ENCODE assay signal across 8 mouse cellular contexts in genomic region chr11:119390271-119391231, GRCm38 (mm10). TPM values are rescaled to one million over a fixed set of nuclear protein-coding genes. Genes with fewer than 3 reads are reported as not detected.
DNase-seq lines count a peak whose midpoint lies in the region; ATAC-seq and TF ChIP-seq lines count a peak whose summit lies in the region.

No protein-coding gene starts in this region.

- TF ChIP-seq POLR2A in CH12.LX (IDR thresholded peaks at IDR 0.05; ENCODE audit: low read depth, low read length): peak; percentile 38

- peak overlapping the region; percentile 90 for H3K9ac ChIP-seq in CH12.LX (ENCODE audit: insufficient read depth, low read depth)
- peak overlapping the region; percentile 55 for H3K9ac ChIP-seq in forebrain, embryonic 16.5 days (replicated peaks; ENCODE audit: low read depth, low read length)
- H3K9ac ChIP-seq in neural tube, embryonic 12.5 days: peak overlapping the region; percentile 44
- H3K9ac ChIP-seq in stomach, postnatal 0 days (ENCODE audit: low read length): peak overlapping the region; percentile 79

- TF ChIP-seq RAD21 in CH12.LX (IDR thresholded peaks at IDR 0.05; ENCODE audit: low read depth, low read length): no peak; the same call in 1 of the 2 replicates

- 4% methylated on average over 53 of the region's 53 CpGs for WGBS in forebrain, embryonic 16.5 days
- 2% methylated on average over 53 of the region's 53 CpGs for WGBS in neural tube, embryonic 12.5 days
- 3% methylated on average over 53 of the region's 53 CpGs for WGBS in stomach, postnatal 0 days

- peak overlapping the region; percentile 67 to 85 (median 77) for H3K4me3 ChIP-seq in CH12.LX (replicated peaks in 1 of 3; ENCODE audit: low read depth in 2 of 3, low read length in 2 of 3, poor library complexity in 1 of 3)
- peak overlapping the region; percentile 51 for H3K4me3 ChIP-seq in forebrain, embryonic 16.5 days (replicated peaks; ENCODE audit: low read length)
- H3K4me3 ChIP-seq in neural tube, embryonic 12.5 days: peak overlapping the region; percentile 55
- H3K4me3 ChIP-seq in stomach, postnatal 0 days (ENCODE audit: low read depth, low read length): peak overlapping the region; percentile 77

- H3K4me1 ChIP-seq in CH12.LX (ENCODE audit: control insufficient read depth in 1 of 2, insufficient read depth in 2 of 2): peaks cover 18 to 36% of the 10 kb centered on the region in 2 experiments
- peaks cover 22% of the 10 kb centered on the region for H3K4me1 ChIP-seq in forebrain, embryonic 16.5 days (replicated peaks; ENCODE audit: control insufficient read depth, insufficient read depth, low read length)
- peaks cover 25% of the 10 kb centered on the region for H3K4me1 ChIP-seq in neural tube, embryonic 12.5 days
- H3K4me1 ChIP-seq in stomach, postnatal 0 days (replicated peaks; ENCODE audit: control insufficient read depth, insufficient read depth): no peaks in the 10 kb centered on the region; the same call in 1 of the 2 replicates

- peak overlapping the region; percentile 82 for H3K27ac ChIP-seq in CH12.LX (ENCODE audit: insufficient read depth, low read depth)
- H3K27ac ChIP-seq in forebrain, embryonic 16.5 days (ENCODE audit: low read length): no peak overlapping the region
- H3K27ac ChIP-seq in neural tube, embryonic 12.5 days: no peak overlapping the region
- H3K27ac ChIP-seq in stomach, postnatal 0 days (replicated peaks): peak overlapping the region; percentile 94

- in situ Hi-C loops in CH12.LX (cut with MboI; ENCODE audit: low pct_ligation_motif_present, low pct_unique_long_range_greater_than_20kb, low sequenced_read_pairs): no loop called here

- peak; percentile 37; the same call in 1 of the 2 replicates for TF ChIP-seq EP300 in CH12.LX (IDR thresholded peaks at IDR 0.05; ENCODE audit: low read length)
- no peak for TF ChIP-seq EP300 in stomach, postnatal 0 days (optimal IDR thresholded peaks at IDR 0.05)

- peak; percentile 45; the same call in 1 of the 2 replicates for ATAC-seq in forebrain, embryonic 16.5 days
- no peak for ATAC-seq in neural tube, embryonic 12.5 days (ENCODE audit: low FRiP score, low read depth)
- ATAC-seq in stomach, postnatal 0 days (ENCODE audit: low FRiP score, low TSS enrichment): peak; percentile 58

- H3K4me2 ChIP-seq in CH12.LX (ENCODE audit: insufficient read depth, low read depth, poor library complexity, severe bottlenecking): peak overlapping the region; percentile 39
- peak overlapping the region; percentile 84 for H3K4me2 ChIP-seq in forebrain, embryonic 16.5 days (ENCODE audit: low read length)
- peak overlapping the region; percentile 99 for H3K4me2 ChIP-seq in neural tube, embryonic 12.5 days (replicated peaks)
- peak overlapping the region; percentile 80 for H3K4me2 ChIP-seq in stomach, postnatal 0 days (replicated peaks; ENCODE audit: low read depth)

- no peaks in the 10 kb centered on the region for H3K79me2 ChIP-seq in CH12.LX (replicated peaks; ENCODE audit: control insufficient read depth, extremely low read depth, insufficient read depth, poor library complexity, severe bottlenecking)

- peaks cover 70% of the 10 kb centered on the region for H3K27me3 ChIP-seq in CH12.LX (replicated peaks)
- peaks cover 38% of the 10 kb centered on the region for H3K27me3 ChIP-seq in forebrain, embryonic 16.5 days (replicated peaks; ENCODE audit: control insufficient read depth, insufficient read depth, low read length)
- peaks cover 74% of the 10 kb centered on the region for H3K27me3 ChIP-seq in neural tube, embryonic 12.5 days (replicated peaks)
- H3K27me3 ChIP-seq in stomach, postnatal 0 days (ENCODE audit: control insufficient read depth, insufficient read depth, low read length): no peaks in the 10 kb centered on the region

- intact Hi-C loops in heart, postnatal 25 days (cut with DNase I): loop anchor here (5.0 kb wide), 1 partner anchor 33 kb away; the partner anchor contains the start of genes Sgsh and Slc26a11

- H3K9me3 ChIP-seq in CH12.LX (replicated peaks; ENCODE audit: low read length): no peaks in the 10 kb centered on the region
- no peaks in the 10 kb centered on the region for H3K9me3 ChIP-seq in forebrain, embryonic 16.5 days (ENCODE audit: control insufficient read depth, low read length)
- H3K9me3 ChIP-seq in neural tube, embryonic 12.5 days: no peaks in the 10 kb centered on the region
- no peaks in the 10 kb centered on the region for H3K9me3 ChIP-seq in stomach, postnatal 0 days (ENCODE audit: control insufficient read depth, low read length)

- TF ChIP-seq CTCF in CH12.LX (conservative IDR thresholded peaks at IDR 0.05 in 1 of 2, IDR thresholded peaks at IDR 0.05 in 1 of 2; ENCODE audit: low read depth in 2 of 2, low read length in 2 of 2): peak in 1 of 2 experiments; percentile 30; a peak in 2 of 4 replicates
- peak; percentile 18; the same call in 1 of the 2 replicates for TF ChIP-seq CTCF in stomach, postnatal 0 days (IDR thresholded peaks at IDR 0.05; ENCODE audit: low read depth)

- dilution Hi-C loops in CH12.LX (cut with MboI; ENCODE audit: extremely low pct_ligation_motif_present, extremely low pct_unique_long_range_greater_than_20kb, low sequenced_read_pairs): no loop called here

- DNase-seq in CH12.LX (ENCODE audit: extremely low read depth): no peak
- peak; percentile 12 for DNase-seq in cerebellum, adult 11-12 months
- DNase-seq in heart, postnatal 25 days (ENCODE audit: low spot score): peak; percentile 65
- peak; percentile 64 for DNase-seq in layer of hippocampus, adult 11-12 months (ENCODE audit: low spot score)
- peak; percentile 76 to 81 for DNase-seq in lung, adult 18-20 months
- DNase-seq in stomach, postnatal 0 days (ENCODE audit: low spot score): peak; percentile 75

- peaks cover 0 to 5% of the 10 kb centered on the region in 2 experiments for H3K36me3 ChIP-seq in CH12.LX (replicated peaks in 1 of 2; ENCODE audit: control insufficient read depth in 1 of 2, insufficient read depth in 1 of 2, low read length in 1 of 2)
- no peaks in the 10 kb centered on the region for H3K36me3 ChIP-seq in forebrain, embryonic 16.5 days (ENCODE audit: control insufficient read depth, insufficient read depth)
- no peaks in the 10 kb centered on the region for H3K36me3 ChIP-seq in neural tube, embryonic 12.5 days
- H3K36me3 ChIP-seq in stomach, postnatal 0 days (ENCODE audit: control insufficient read depth, insufficient read depth, low read length): no peaks in the 10 kb centered on the region

TF ChIP-seq in CH12.LX, 34 proteins besides CTCF, POLR2A, EP300 and RAD21 (continues in another document):
- TF ChIP-seq MAX (IDR thresholded peaks at IDR 0.05; ENCODE audit: low read length) (no peak), ZMIZ1 (IDR thresholded peaks at IDR 0.05; ENCODE audit: low read depth, low read length) (peak; percentile 14; the same call in 1 of the 2 replicates), JUN (IDR thresholded peaks at IDR 0.05; ENCODE audit: insufficient read depth, low read depth, low read length) (no peak), USF2 (conservative IDR thresholded peaks at IDR 0.05; ENCODE audit: low read depth, low read length) (no peak), MAZ (IDR thresholded peaks at IDR 0.05; ENCODE audit: low read depth, low read length) (0 out of 2 replicates have a peak, but pooled peaks have one; percentile 30), KAT2A (IDR thresholded peaks at IDR 0.05; ENCODE audit: insufficient replicate concordance, low read length) (no peak), MAFK (IDR thresholded peaks at IDR 0.05; ENCODE audit: insufficient replicate concordance, low read length) (no peak), CHD1 (IDR thresholded peaks at IDR 0.05; ENCODE audit: low read depth, low read length) (peak; percentile 73; the same call in 1 of the 2 replicates), POLR2AphosphoS2 (IDR thresholded peaks at IDR 0.05; ENCODE audit: low read depth, low read length) (no peak), NELFE (IDR thresholded peaks at IDR 0.05; ENCODE audit: low read depth, low read length) (no peak; the same call in 1 of the 2 replicates), IRF4 (IDR thresholded peaks at IDR 0.05; ENCODE audit: low read depth, low read length) (peak; percentile 89), ZC3H11A (IDR thresholded peaks at IDR 0.05; ENCODE audit: low read depth, low read length) (no peak), E2F4 (IDR thresholded peaks at IDR 0.05; ENCODE audit: insufficient replicate concordance, low read depth, low read length) (no peak), NRF1 (IDR thresholded peaks at IDR 0.05; ENCODE audit: low read depth, low read length) (no peak), UBTF (IDR thresholded peaks at IDR 0.05; ENCODE audit: low read depth, low read length) (no peak), ELF1 (IDR thresholded peaks at IDR 0.05; ENCODE audit: low read depth, low read length) (peak; percentile 48; the same call in 1 of the 2 replicates), ZNF384 (IDR thresholded peaks at IDR 0.05; ENCODE audit: low read depth, low read length) (no peak)

RNA-seq across cellular contexts. Expression of gene Rnf213, which starts 2.3 kb away (rescaled TPM):
- total RNA-seq in CH12.LX (2012; rRNA removed): 12.4 and 23.2 TPM in 2 replicates
- 3.6 and 4.2 TPM in 2 replicates for total RNA-seq in CH12.LX (2014; rRNA removed)
- polyA plus RNA-seq in CH12.LX (2012; ENCODE audit: insufficient read length, low read depth): 8.2 and 11.2 TPM in 2 replicates
- 1.3 TPM in 2 replicates for polyA plus RNA-seq in forebrain, embryonic 16.5 days (2015; fragmentation: Nextera tagmentation; extraction: Ambion mirVana)
- 10 to 100 TPM; 14.6 TPM for total RNA-seq in heart, postnatal 25 days (2021)
- polyA plus RNA-seq in neural tube, embryonic 12.5 days (2016; fragmentation: Nextera tagmentation; extraction: Ambion mirVana): 1.5 and 1.6 TPM in 2 replicates
- polyA plus RNA-seq in stomach, postnatal 0 days (2015; fragmentation: Nextera tagmentation; extraction: Ambion mirVana): 4.4 and 5.5 TPM in 2 replicates

RNA-seq across cellular contexts. Expression of gene Slc26a11, which starts 35.2 kb away (rescaled TPM):
- 2.7 and 3.3 TPM in 2 replicates for total RNA-seq in CH12.LX (2012; rRNA removed)
- total RNA-seq in CH12.LX (2014; rRNA removed): 1.4 and 1.9 TPM in 2 replicates
- polyA plus RNA-seq in CH12.LX (2012; ENCODE audit: insufficient read length, low read depth): 1.6 and 2.6 TPM in 2 replicates
- 3.3 and 3.7 TPM in 2 replicates for polyA plus RNA-seq in forebrain, embryonic 16.5 days (2015; fragmentation: Nextera tagmentation; extraction: Ambion mirVana)
- 1 to 10 TPM; 2.3 to 2.8 TPM for total RNA-seq in heart, postnatal 25 days (2021)
- 5.0 TPM in 2 replicates for polyA plus RNA-seq in neural tube, embryonic 12.5 days (2016; fragmentation: Nextera tagmentation; extraction: Ambion mirVana)
- 3.6 and 4.7 TPM in 2 replicates for polyA plus RNA-seq in stomach, postnatal 0 days (2015; fragmentation: Nextera tagmentation; extraction: Ambion mirVana)

RNA-seq across cellular contexts. Expression of gene Sgsh, which starts 35.2 kb away (rescaled TPM):
- total RNA-seq in CH12.LX (2012; rRNA removed): 9.6 and 10.6 TPM in 2 replicates
- 3.2 and 3.9 TPM in 2 replicates for total RNA-seq in CH12.LX (2014; rRNA removed)
- 5.9 and 12.2 TPM in 2 replicates for polyA plus RNA-seq in CH12.LX (2012; ENCODE audit: insufficient read length, low read depth)
- 3.7 and 4.0 TPM in 2 replicates for polyA plus RNA-seq in forebrain, embryonic 16.5 days (2015; fragmentation: Nextera tagmentation; extraction: Ambion mirVana)
- total RNA-seq in heart, postnatal 25 days (2021): 1 to 10 TPM; 4.8 to 5.1 TPM
- polyA plus RNA-seq in neural tube, embryonic 12.5 days (2016; fragmentation: Nextera tagmentation; extraction: Ambion mirVana): 3.8 and 5.2 TPM in 2 replicates
- 6.7 and 7.7 TPM in 2 replicates for polyA plus RNA-seq in stomach, postnatal 0 days (2015; fragmentation: Nextera tagmentation; extraction: Ambion mirVana)

Comparison
In these comparisons a context has a peak if more than half of its experiments do, and no peak if none do; other contexts are left out.
1. H3K27ac ChIP-seq: peak in CH12.LX (single experiment) and stomach, postnatal 0 days (single experiment); none in forebrain, embryonic 16.5 days (single experiment) and neural tube, embryonic 12.5 days (single experiment).
2. H3K4me2 ChIP-seq: peak in every context shown above with its lines; median percentile 99 in neural tube, embryonic 12.5 days; 84 in forebrain, embryonic 16.5 days; 80 in stomach, postnatal 0 days; 39 in CH12.LX.
3. Peak in every context shown above with its lines, with median percentiles within 50 percentile points of each other: H3K4me3 ChIP-seq and H3K9ac ChIP-seq.